ENCODE assay signal across 8 mouse cellular contexts in the genomic region with DNA sequence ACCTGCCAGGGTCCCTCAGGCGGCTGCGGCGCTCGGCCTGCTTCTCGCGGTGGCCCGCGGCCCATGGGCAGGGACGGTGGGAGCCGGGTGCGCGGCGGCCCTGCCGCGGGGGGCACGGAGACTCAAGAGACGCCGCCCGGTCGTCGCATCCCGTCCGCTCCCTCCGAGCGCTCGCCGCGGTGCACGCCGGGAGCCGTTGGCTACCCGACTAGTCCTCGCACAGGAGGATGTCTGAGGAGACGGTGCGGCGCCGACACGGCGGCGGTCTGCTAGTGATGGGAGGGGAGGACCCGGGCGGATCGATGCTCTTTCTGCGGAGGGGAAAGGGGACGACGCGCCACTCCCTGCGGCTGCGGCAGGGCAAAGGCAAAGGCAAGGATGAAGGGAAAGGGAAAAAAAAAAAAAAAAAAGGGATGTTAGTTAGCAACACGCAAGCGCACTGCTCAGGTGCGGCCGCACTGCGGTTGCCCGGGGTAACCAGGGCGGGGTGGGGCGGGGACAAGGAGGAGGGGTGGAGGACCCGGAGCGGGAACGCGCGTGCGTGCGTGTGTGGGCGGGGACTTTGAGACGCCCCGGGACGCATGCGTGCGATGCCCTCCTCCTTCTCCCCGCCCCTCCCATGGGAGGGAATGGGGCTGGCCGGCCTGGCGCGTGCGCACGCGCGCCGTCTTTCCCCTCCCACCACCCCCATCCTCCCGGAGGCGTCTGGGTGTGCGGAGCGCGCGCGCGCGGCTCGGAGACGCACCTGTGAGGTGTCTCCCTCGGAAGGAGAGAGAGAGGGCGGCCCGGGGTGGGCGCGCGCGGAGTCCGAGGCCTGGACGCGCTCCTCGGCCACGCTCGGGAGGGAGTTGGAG. TPM values are rescaled to one million over a fixed set of nuclear protein-coding genes. Genes with fewer than 3 reads are reported as not detected.
DNase-seq lines count a peak whose midpoint lies in the region; ATAC-seq lines count a peak whose summit lies in the region.

A gene (minus strand): TSS at position 412 of the 854 bp plus-strand sequence.
A gene (plus strand): TSS at position 679 of the 854 bp plus-strand sequence.

- H3K9me3 ChIP-seq in forebrain, embryonic 14.5 days (replicated peaks; ENCODE audit: control insufficient read depth, low read length), result no peaks in the 10 kb centered on the region
- no peaks in the 10 kb centered on the region for H3K9me3 ChIP-seq in neural tube, embryonic 15.5 days (replicated peaks)

- H3K27ac ChIP-seq in forebrain, embryonic 14.5 days (ENCODE audit: low read depth, low read length), result peak within 1 kb of the TSS; percentile 96
- peak within 1 kb of the TSS; percentile 96 for H3K27ac ChIP-seq in neural tube, embryonic 15.5 days (replicated peaks)

- peak within 1 kb of the TSS; percentile 94 for H3K9ac ChIP-seq in forebrain, embryonic 14.5 days (ENCODE audit: low read length)
- peak within 1 kb of the TSS; percentile 95 for H3K9ac ChIP-seq in neural tube, embryonic 15.5 days (replicated peaks)

- under 1% methylated on average over 96 of the region's 103 CpGs for WGBS in forebrain, embryonic 14.5 days
- WGBS in neural tube, embryonic 15.5 days, result under 1% methylated on average over 64 of the region's 103 CpGs

- peaks cover 13% of the 10 kb centered on the region for H3K36me3 ChIP-seq in forebrain, embryonic 14.5 days (ENCODE audit: control insufficient read depth, insufficient read depth, low read length)
- H3K36me3 ChIP-seq in neural tube, embryonic 15.5 days, result 0 out of 2 replicates have a peak, but pooled peaks cover 3% of the 10 kb centered on the region

- peak; percentile 99 for DNase-seq in ES-CJ7 (ENCODE audit: low read depth, low spot score)
- peak; percentile 97 for DNase-seq in cerebellum, adult 11 months
- peak; percentile 99 for DNase-seq in forebrain, embryonic 14.5 days (ENCODE audit: low spot score)
- peak; percentile 98 for DNase-seq in heart, postnatal 14 days
- DNase-seq in layer of hippocampus, adult 11-12 months (ENCODE audit: low spot score), result peak; percentile 98
- peak; percentile 95 to 97 for DNase-seq in lung, adult 18-20 months
- peak; percentile 99 for DNase-seq in testis, postnatal 14 days (ENCODE audit: low spot score)

- no peaks in the 10 kb centered on the region for H3K27me3 ChIP-seq in forebrain, embryonic 14.5 days (replicated peaks; ENCODE audit: control insufficient read depth, insufficient read depth, low read length)
- no peaks in the 10 kb centered on the region for H3K27me3 ChIP-seq in neural tube, embryonic 15.5 days (replicated peaks)

- ATAC-seq in forebrain, embryonic 14.5 days, result peak; percentile 90
- ATAC-seq in neural tube, embryonic 15.5 days (ENCODE audit: low FRiP score), result peak; percentile 93

- H3K4me3 ChIP-seq in forebrain, embryonic 14.5 days (ENCODE audit: low read depth, low read length), result peak within 1 kb of the TSS; percentile 93
- peak within 1 kb of the TSS; percentile 98 for H3K4me3 ChIP-seq in neural tube, embryonic 15.5 days (replicated peaks)

- intact Hi-C loops in heart, postnatal 14 days (cut with DNase I), result loop anchor here (10.0 kb wide), 1 partner anchor 427 kb away; a partner anchor contains a TSS

- H3K4me2 ChIP-seq in forebrain, embryonic 14.5 days (ENCODE audit: low read length), result peak within 1 kb of the TSS; percentile 94
- H3K4me2 ChIP-seq in neural tube, embryonic 15.5 days, result peak within 1 kb of the TSS; percentile 86

- H3K4me1 ChIP-seq in forebrain, embryonic 14.5 days (ENCODE audit: control insufficient read depth, insufficient read depth, low read length), result peaks cover 29% of the 10 kb centered on the region
- H3K4me1 ChIP-seq in neural tube, embryonic 15.5 days, result peaks cover 42% of the 10 kb centered on the region

RNA-seq across cellular contexts. Expression of the first gene that starts in this region (rescaled TPM):
- 23.6 and 31.3 TPM in 2 replicates for polyA plus RNA-seq in forebrain, embryonic 14.5 days (2014; fragmentation: Nextera tagmentation; extraction: Ambion mirVana)
- 1 to 10 TPM; 1.1 TPM for total RNA-seq in heart, postnatal 14 days (2021)
- 50.3 and 55.9 TPM in 2 replicates for polyA plus RNA-seq in neural tube, embryonic 15.5 days (2015; fragmentation: Nextera tagmentation; extraction: Ambion mirVana)

RNA-seq across cellular contexts. Expression of the second gene that starts in this region (rescaled TPM):
- 94.6 and 105 TPM in 2 replicates for polyA plus RNA-seq in forebrain, embryonic 14.5 days (2014; fragmentation: Nextera tagmentation; extraction: Ambion mirVana)
- total RNA-seq in heart, postnatal 14 days (2021), result 10 to 100 TPM; 48.1 to 50.7 TPM
- polyA plus RNA-seq in neural tube, embryonic 15.5 days (2015; fragmentation: Nextera tagmentation; extraction: Ambion mirVana), result 83.9 and 96.8 TPM in 2 replicates

Comparison
In these comparisons a context has a peak if more than half of its experiments do, and no peak if none do; other contexts are left out.
1. Peak in every context shown above with its lines: DNase-seq, ATAC-seq, H3K4me3 ChIP-seq and H3K27ac ChIP-seq.